Mouse (Mus musculus): ENCODE data around the gene Card14. TPM values are rescaled to one million over a fixed set of nuclear protein-coding genes. Genes with fewer than 3 reads are reported as not detected.

Card14 gene
- total RNA-seq, 2 experiments from 2014 or later, result not detected

GRCm38 (mm10) chr11:119392001-119392614, 84.5 kb downstream of the Card14 start:
- ATAC-seq (replicated peaks; ENCODE audit: low FRiP score, poor library complexity, severe bottlenecking), result peak; percentile 77

GRCm38 (mm10) chr11:119392800-119393482, 85.4 kb downstream of the Card14 start, which contains the start of gene Rnf213:
Gene Rnf213, plus strand, starts transcription at chr11:119393100.
- ATAC-seq (replicated peaks; ENCODE audit: low FRiP score, poor library complexity, severe bottlenecking), result peak; percentile 64

- peak; percentile 31 for ATAC-seq (replicated peaks; ENCODE audit: low FRiP score, poor library complexity, severe bottlenecking)
Observed at GRCm38 (mm10) chr11:119393483-119393804, 85.9 kb downstream of the Card14 start.

GRCm38 (mm10) chr11:119394210-119394609, 86.6 kb downstream of the Card14 start:
- ATAC-seq (replicated peaks; ENCODE audit: low FRiP score, poor library complexity, severe bottlenecking), result no peak

Other genes with a start within 250 kb of the Card14 start
- gene Cbx4, start 221.5 kb upstream of the Card14 start, total RNA-seq (2015; ENCODE audit: low replicate concordance), result 5.4 and 13.4 TPM in 2 replicates
- 2.7 and 4.4 TPM in 2 replicates for gene Cbx4, start 221.5 kb upstream of the Card14 start, total RNA-seq (2017; ENCODE audit: low replicate concordance)
- gene Tbc1d16, start 79.3 kb upstream of the Card14 start, total RNA-seq (2015; ENCODE audit: low replicate concordance), result 0.84 and 1.1 TPM in 2 replicates
- gene Tbc1d16, start 79.3 kb upstream of the Card14 start, total RNA-seq (2017; ENCODE audit: low replicate concordance), result 0.26 TPM in 1 of 2 replicates, not detected in the other
- gene Ccdc40, start 79.2 kb upstream of the Card14 start, total RNA-seq (2015; ENCODE audit: low replicate concordance), result not detected in 2 replicates
- gene Ccdc40, start 79.2 kb upstream of the Card14 start, total RNA-seq (2017; ENCODE audit: low replicate concordance), result 0.13 and 1.9 TPM in 2 replicates
- 4.2 and 8.6 TPM in 2 replicates for gene Gaa, start 39.9 kb upstream of the Card14 start, total RNA-seq (2015; ENCODE audit: low replicate concordance)
- gene Gaa, start 39.9 kb upstream of the Card14 start, total RNA-seq (2017; ENCODE audit: low replicate concordance), result 5.6 and 17.9 TPM in 2 replicates
- gene Eif4a3, start 7.7 kb upstream of the Card14 start, total RNA-seq (2015; ENCODE audit: low replicate concordance), result 107 and 136 TPM in 2 replicates
- gene Eif4a3, start 7.7 kb upstream of the Card14 start, total RNA-seq (2017; ENCODE audit: low replicate concordance), result 107 and 108 TPM in 2 replicates
- 2.5 and 3.8 TPM in 2 replicates for gene Sgsh, start 47.8 kb downstream of the Card14 start, total RNA-seq (2015; ENCODE audit: low replicate concordance)
- gene Sgsh, start 47.8 kb downstream of the Card14 start, total RNA-seq (2017; ENCODE audit: low replicate concordance), result 2.3 and 13.5 TPM in 2 replicates
- gene Slc26a11, start 47.8 kb downstream of the Card14 start, total RNA-seq (2015; ENCODE audit: low replicate concordance), result 0.84 TPM in 1 of 2 replicates, not detected in the other
- not detected in 2 replicates for gene Slc26a11, start 47.8 kb downstream of the Card14 start, total RNA-seq (2017; ENCODE audit: low replicate concordance)
- gene Rnf213, start 85.3 kb downstream of the Card14 start, total RNA-seq (2015; ENCODE audit: low replicate concordance), result 83.4 and 100 TPM in 2 replicates
- gene Rnf213, start 85.3 kb downstream of the Card14 start, total RNA-seq (2017; ENCODE audit: low replicate concordance), result 79.2 and 88.4 TPM in 2 replicates
- gene Endov, start 183.6 kb downstream of the Card14 start, total RNA-seq (2015; ENCODE audit: low replicate concordance), result 3.8 and 7.6 TPM in 2 replicates
- 4.2 and 6.5 TPM in 2 replicates for gene Endov, start 183.6 kb downstream of the Card14 start, total RNA-seq (2017; ENCODE audit: low replicate concordance)
- gene Nptx1, start 240.0 kb downstream of the Card14 start, total RNA-seq (2015; ENCODE audit: low replicate concordance), result not detected in 2 replicates
- gene Nptx1, start 240.0 kb downstream of the Card14 start, total RNA-seq (2017; ENCODE audit: low replicate concordance), result not detected in 2 replicates